34 mouse cellular contexts compared by ENCODE assay signal in genomic region chr2:105648933-105649332, GRCm38 (mm10). TPM values are rescaled to one million over a fixed set of nuclear protein-coding genes. Genes with fewer than 3 reads are reported as not detected.
"Had no signal": no experiment of that assay in that cellular context is flagged by ENCODE, and none has a peak within 500 bp of the region (broad histone marks: within the 10 kb centered on the region; RNA-seq: fewer than 3 reads in every experiment).

No protein-coding gene starts in this region.

- H3K9me3 ChIP-seq: embryonic facial prominence, embryonic 10.5 days; embryonic facial prominence, embryonic 12.5 days; embryonic facial prominence, embryonic 13.5 days; embryonic facial prominence, embryonic 15.5 days; forebrain, embryonic 10.5 days; forebrain, embryonic 12.5 days; forebrain, embryonic 13.5 days; forebrain, embryonic 15.5 days had no signal

- H3K4me3 ChIP-seq: embryonic facial prominence, embryonic 10.5 days; embryonic facial prominence, embryonic 12.5 days; embryonic facial prominence, embryonic 13.5 days; embryonic facial prominence, embryonic 15.5 days; erythroblast, embryonic 14.5 days; forebrain, embryonic 10.5 days; forebrain, embryonic 12.5 days; forebrain, embryonic 13.5 days; forebrain, embryonic 15.5 days; gastrocnemius, adult 2 months; heart, adult 2 months had no signal

- DNase-seq: cerebellum, adult 2 months; cerebellum, adult 8-10 months; cerebellum, adult 9-10 months; cerebellum, adult 9-11 months; cerebellum, postnatal 10 days; cerebellum, postnatal 14 days; cerebellum, postnatal 25 days; cerebellum, postnatal 36 days; embryo, embryonic 11 days; forebrain, postnatal 0 days; gastrocnemius, adult 2 months; gastrocnemius, postnatal 10 days; gastrocnemius, postnatal 14 days; gastrocnemius, postnatal 25 days; gastrocnemius, postnatal 36 days; heart, adult 18-20 months; heart, adult 2 months had no signal

- H3K36me3 ChIP-seq: embryonic facial prominence, embryonic 10.5 days; embryonic facial prominence, embryonic 12.5 days; embryonic facial prominence, embryonic 13.5 days; embryonic facial prominence, embryonic 15.5 days; forebrain, embryonic 10.5 days; forebrain, embryonic 12.5 days; forebrain, embryonic 15.5 days had no signal

- H3K4me2 ChIP-seq: embryonic facial prominence, embryonic 12.5 days; embryonic facial prominence, embryonic 13.5 days; embryonic facial prominence, embryonic 15.5 days; forebrain, embryonic 12.5 days; forebrain, embryonic 13.5 days; forebrain, embryonic 15.5 days had no signal

- H3K27ac ChIP-seq: embryonic facial prominence, embryonic 10.5 days; embryonic facial prominence, embryonic 12.5 days; embryonic facial prominence, embryonic 13.5 days; embryonic facial prominence, embryonic 15.5 days; forebrain, embryonic 10.5 days; forebrain, embryonic 12.5 days; forebrain, embryonic 13.5 days; forebrain, embryonic 15.5 days; gastrocnemius, adult 2 months; heart, adult 2 months had no signal

- H3K4me1 ChIP-seq: embryonic facial prominence, embryonic 10.5 days; embryonic facial prominence, embryonic 12.5 days; embryonic facial prominence, embryonic 13.5 days; embryonic facial prominence, embryonic 15.5 days; forebrain, embryonic 10.5 days; forebrain, embryonic 12.5 days; forebrain, embryonic 13.5 days; forebrain, embryonic 15.5 days had no signal

- H3K9ac ChIP-seq: embryonic facial prominence, embryonic 12.5 days; embryonic facial prominence, embryonic 13.5 days; embryonic facial prominence, embryonic 15.5 days; forebrain, embryonic 12.5 days; forebrain, embryonic 13.5 days; forebrain, embryonic 15.5 days; forebrain, postnatal 0 days had no signal

- ATAC-seq: forebrain, embryonic 13.5 days; forebrain, embryonic 14.5 days; forebrain, embryonic 15.5 days; forebrain, embryonic 16.5 days; forebrain, postnatal 0 days had no signal

RNA-seq across cellular contexts. Expression of gene Pax6, which starts 19.8 kb away (rescaled TPM):
- total RNA-seq: common myeloid progenitor, adult 5-6 weeks; gastrocnemius, adult 18-20 months; gastrocnemius, adult 2 months; gastrocnemius, adult 8-10 months; gastrocnemius, postnatal 10 days; gastrocnemius, postnatal 25 days; gastrocnemius, postnatal 36 days; gastrocnemius, postnatal 4 days; heart, adult 18-20 months; heart, adult 2 months; heart, adult 8-10 months had no signal
- polyA plus RNA-seq: gonadal fat pad, adult 2 months; heart, adult 2 months had no signal
